Mouse (Mus musculus) liver, embryonic 15.5 days (tissue): ENCODE measurements around the gene Rac1. TPM values are rescaled to one million over a fixed set of nuclear protein-coding genes. Genes with fewer than 3 reads are reported as not detected.

ENCODE experiments used
- ATAC-seq: fragments of 200-750 bp; cut with Nextera tagmentation; 2 replicates; pipeline ENCODE4 v1.8.0; 2017; ENCODE audit warnings: moderate number of reproducible peaks, mild to moderate bottlenecking, moderate library complexity; ENCODE audit not compliant: insufficient read depth
- H3K27ac ChIP-seq: fragments of 300-500 bp; sonication (generic); replicated peaks from 2 replicates; pipeline ENCODE4 v1.5.1; 2015; ENCODE audit warnings: mild to moderate bottlenecking, inconsistent platforms
- H3K27me3 ChIP-seq: fragments of 300-500 bp; sonication (generic); 2 replicates; pipeline ENCODE4 v1.6.1; 2015; ENCODE audit warnings: mild to moderate bottlenecking, inconsistent platforms
- H3K36me3 ChIP-seq: fragments of 300-500 bp; sonication (generic); replicated peaks from 2 replicates; pipeline ENCODE4 v1.6.1; 2015; ENCODE audit warnings: moderate library complexity, mild to moderate bottlenecking, inconsistent platforms
- H3K4me1 ChIP-seq: fragments of 300-500 bp; sonication (generic); replicated peaks from 2 replicates; pipeline ENCODE4 v1.6.1; 2015; ENCODE audit warnings: inconsistent platforms
- H3K4me2 ChIP-seq: fragments of 300-500 bp; sonication (generic); 2 replicates; pipeline ENCODE4 v1.6.1; 2015; ENCODE audit warnings: moderate library complexity, mild to moderate bottlenecking, inconsistent platforms
- H3K4me3 ChIP-seq: fragments of 300-500 bp; sonication (generic); replicated peaks from 2 replicates; pipeline ENCODE4 v1.5.1; 2015; ENCODE audit warnings: mild to moderate bottlenecking, inconsistent platforms
- H3K9ac ChIP-seq: fragments of 300-500 bp; sonication (generic); 2 replicates; pipeline ENCODE4 v1.6.1; 2015; ENCODE audit warnings: moderate library complexity, mild to moderate bottlenecking, inconsistent platforms
- H3K9me3 ChIP-seq: fragments of 300-500 bp; sonication (generic); replicated peaks from 2 replicates; pipeline ENCODE4 v1.6.1; 2016; ENCODE audit warnings: inconsistent platforms
- WGBS: fragments of 180-500 bp; shearing (Covaris S2); methylation state at CpG from one replicate; pipeline ENCODE4 v1.1.7; 2015; ENCODE audit warnings: mixed read lengths; ENCODE audit not compliant: insufficient replicate concordance; 5-methylcytosine and 5-hydroxymethylcytosine counted together
- polyA plus RNA-seq: library from polyadenylated mRNA; unstranded; fragments of >200 nt; fragmentation: Nextera tagmentation; extraction: Ambion mirVana; gene quantifications from 2 replicates; pipeline ENCODE4 v1.2.1, GENCODE M21; 2015

Rac1 gene
- polyA plus RNA-seq, 1 experiment from 2014 or later: 162 TPM

DNA sequence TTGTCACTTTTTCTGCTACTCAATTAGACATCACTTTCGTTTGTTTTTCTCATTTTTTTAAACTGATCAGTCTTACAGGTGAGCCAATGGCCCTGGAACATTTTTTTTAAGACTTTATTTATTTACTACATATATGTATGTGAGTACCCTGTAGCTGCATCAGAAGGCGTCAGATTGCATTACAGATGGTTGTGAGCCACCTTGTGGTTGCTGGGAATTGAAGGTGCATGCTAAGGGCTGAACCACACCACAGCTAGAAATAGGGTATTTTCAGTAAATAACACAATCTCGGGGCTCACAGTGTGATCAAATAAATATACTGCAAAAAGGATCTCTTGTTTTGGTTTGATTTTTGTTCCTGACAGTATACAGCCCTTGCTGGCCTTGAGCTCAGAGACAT is 30.4 kb downstream of the Rac1 start:
- Histone ChIP-seq H3K4me3 (no peak overlapping the region), H3K27ac (no peak overlapping the region), H3K9me3 (no peaks in the 10 kb centered on the region), H3K4me1 (no peaks in the 10 kb centered on the region; the same call in 1 of the 2 replicates), H3K36me3 (peaks cover 37% of the 10 kb centered on the region), H3K4me2 (no peak overlapping the region), H3K27me3 (no peaks in the 10 kb centered on the region), H3K9ac (no peak overlapping the region)
- 56% methylated on average over 3 of the region's 3 CpGs for WGBS
- no peak for ATAC-seq

DNA sequence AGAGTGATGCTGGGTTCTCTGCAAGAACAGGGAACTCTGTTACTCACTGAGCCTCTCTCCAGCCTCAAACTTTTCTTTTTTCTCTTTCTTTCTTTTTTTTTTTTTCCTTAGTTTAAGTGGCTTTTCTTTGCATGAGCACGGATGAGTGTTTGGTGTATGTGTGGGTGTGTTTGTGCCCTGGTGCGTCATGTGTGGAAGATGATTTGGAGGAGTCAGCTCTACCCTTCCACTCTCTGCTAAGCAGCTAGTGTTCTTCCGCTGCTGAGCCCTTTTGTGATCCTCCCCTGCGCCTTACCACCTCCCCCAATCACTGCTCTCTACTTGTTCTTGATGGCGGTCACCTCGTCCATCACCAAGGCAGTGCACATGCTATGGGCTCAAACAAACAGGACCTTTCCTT is 32.1 kb downstream of the Rac1 start:
- no peak for ATAC-seq
- Histone ChIP-seq H3K4me1 (no peaks in the 10 kb centered on the region; the same call in 1 of the 2 replicates), H3K9me3 (no peaks in the 10 kb centered on the region), H3K9ac (no peak overlapping the region), H3K27ac (no peak overlapping the region), H3K4me3 (no peak overlapping the region), H3K4me2 (no peak overlapping the region), H3K27me3 (no peaks in the 10 kb centered on the region), H3K36me3 (peaks cover 36% of the 10 kb centered on the region)
- WGBS: 85% methylated on average over 6 of the region's 6 CpGs

DNA sequence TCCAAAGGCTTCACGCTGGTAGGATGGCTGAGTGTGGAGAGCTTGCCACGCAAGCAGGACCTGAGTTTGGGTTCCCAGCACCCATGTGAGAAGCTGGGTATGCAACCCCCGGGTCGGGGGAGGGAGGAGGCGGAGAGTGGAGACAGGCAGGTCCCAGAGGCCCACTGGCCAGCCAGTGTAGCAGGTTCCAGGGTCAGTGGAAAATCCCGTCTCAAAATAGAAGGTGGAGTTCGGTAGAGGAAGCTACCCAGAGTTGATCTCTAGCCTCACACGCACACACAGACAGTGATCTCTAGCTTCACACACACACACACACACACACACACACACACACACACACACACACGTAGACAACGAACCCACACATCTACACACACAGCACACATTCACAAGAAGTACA is 34.7 kb downstream of the Rac1 start:
- Histone ChIP-seq H3K36me3 (peaks cover 58% of the 10 kb centered on the region), H3K4me3 (no peak overlapping the region), H3K4me2 (no peak overlapping the region), H3K4me1 (no peaks in the 10 kb centered on the region), H3K27ac (no peak overlapping the region), H3K27me3 (no peaks in the 10 kb centered on the region), H3K9me3 (no peaks in the 10 kb centered on the region), H3K9ac (no peak overlapping the region)
- no peak for ATAC-seq
- 82% methylated on average over 10 of the region's 10 CpGs for WGBS

DNA sequence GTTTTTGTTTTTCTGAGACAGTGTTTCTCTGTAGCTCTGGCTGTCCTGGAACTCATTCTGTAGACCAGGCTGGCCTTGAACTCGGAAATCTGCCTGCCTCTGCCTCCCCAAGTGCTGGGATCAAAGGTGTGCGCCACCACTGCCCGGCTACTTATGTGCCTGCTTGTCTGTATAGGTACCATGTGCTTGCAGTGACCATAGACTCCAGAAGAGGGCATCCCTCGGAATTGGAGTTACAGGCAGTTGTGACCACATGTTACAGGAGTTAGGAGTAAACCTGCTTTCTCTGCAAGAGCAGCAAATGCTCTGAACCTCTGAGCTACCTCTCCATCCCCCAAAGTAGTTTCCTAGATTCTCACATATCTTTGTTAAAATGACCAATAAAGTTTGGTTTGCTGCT is 36.1 kb downstream of the Rac1 start:
- Histone ChIP-seq H3K36me3 (peaks cover 72% of the 10 kb centered on the region), H3K4me2 (no peak overlapping the region), H3K27ac (no peak overlapping the region), H3K9ac (no peak overlapping the region), H3K27me3 (no peaks in the 10 kb centered on the region), H3K9me3 (no peaks in the 10 kb centered on the region), H3K4me3 (no peak overlapping the region), H3K4me1 (no peaks in the 10 kb centered on the region)
- 75% methylated on average over 4 of the region's 4 CpGs for WGBS
- ATAC-seq: no peak

DNA sequence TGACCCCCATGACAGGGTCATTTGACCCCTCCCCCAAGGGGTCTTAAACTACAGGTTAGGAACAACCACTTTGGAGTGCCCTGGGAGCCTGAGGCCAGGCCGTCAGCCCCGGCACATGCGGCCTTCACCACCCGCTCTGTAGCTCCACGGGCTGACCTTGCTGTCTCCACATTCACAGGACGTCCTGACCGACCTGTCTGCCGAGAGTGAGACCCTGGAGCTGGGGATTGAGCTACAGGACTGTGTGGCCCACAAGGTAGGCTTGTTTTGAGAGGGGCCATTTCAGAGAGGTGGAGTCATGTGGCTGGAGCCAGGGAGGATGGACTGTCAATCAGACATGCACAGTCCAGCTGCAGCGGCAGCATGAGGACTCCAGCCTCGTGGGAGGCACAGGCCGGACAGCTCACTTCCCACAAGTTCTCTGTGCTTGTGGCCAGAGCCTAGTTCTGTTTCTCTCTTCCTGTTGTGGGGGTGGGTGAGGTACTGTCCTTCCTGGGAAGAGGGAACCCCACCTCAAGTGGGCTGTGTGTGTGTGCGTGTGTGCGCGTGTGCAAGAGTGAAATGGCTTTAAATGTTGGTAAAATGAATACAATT is 38.0 kb downstream of the Rac1 start:
- H3K36me3 ChIP-seq: peaks cover 70% of the 10 kb centered on the region
- 69% methylated on average over 14 of the region's 14 CpGs for WGBS
- H3K9ac ChIP-seq: no peak overlapping the region
- H3K27me3 ChIP-seq: no peaks in the 10 kb centered on the region
- H3K4me2 ChIP-seq: no peak overlapping the region
- no peak for ATAC-seq
- H3K4me3 ChIP-seq: no peak overlapping the region
- H3K9me3 ChIP-seq: no peaks in the 10 kb centered on the region
- H3K27ac ChIP-seq: 0 out of 2 replicates have a peak overlapping the region, but pooled peaks have one; percentile 41
- H3K4me1 ChIP-seq: no peaks in the 10 kb centered on the region

DNA sequence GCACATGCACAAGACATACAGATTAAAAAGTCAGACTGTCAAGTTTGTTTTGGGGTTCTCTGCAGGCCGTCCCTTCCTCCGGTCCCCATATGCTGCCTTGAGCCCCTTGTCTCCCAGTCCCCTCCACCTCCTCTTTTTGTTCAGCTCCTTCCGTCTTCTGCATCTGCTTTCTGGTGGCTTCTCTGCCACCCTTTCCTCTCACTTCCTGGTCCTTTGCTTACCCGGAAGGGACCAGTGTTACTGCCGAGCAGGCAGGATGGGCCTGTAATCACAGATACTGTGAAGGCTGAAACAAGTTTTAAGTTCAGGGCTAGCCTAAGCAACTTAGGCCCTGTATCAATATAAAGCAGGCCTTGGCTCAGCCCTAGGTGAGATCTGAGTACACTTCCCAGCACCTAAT is 39.8 kb downstream of the Rac1 start:
- H3K4me2 ChIP-seq: no peak overlapping the region
- H3K27me3 ChIP-seq: no peaks in the 10 kb centered on the region
- ATAC-seq: no peak
- no peak overlapping the region for H3K4me3 ChIP-seq
- H3K36me3 ChIP-seq: peaks cover 73% of the 10 kb centered on the region
- no peak overlapping the region for H3K27ac ChIP-seq
- no peaks in the 10 kb centered on the region for H3K4me1 ChIP-seq
- no peaks in the 10 kb centered on the region for H3K9me3 ChIP-seq
- no peak overlapping the region for H3K9ac ChIP-seq
- whole genome bisulfite sequencing: 74% methylated on average over 5 of the region's 5 CpGs

DNA sequence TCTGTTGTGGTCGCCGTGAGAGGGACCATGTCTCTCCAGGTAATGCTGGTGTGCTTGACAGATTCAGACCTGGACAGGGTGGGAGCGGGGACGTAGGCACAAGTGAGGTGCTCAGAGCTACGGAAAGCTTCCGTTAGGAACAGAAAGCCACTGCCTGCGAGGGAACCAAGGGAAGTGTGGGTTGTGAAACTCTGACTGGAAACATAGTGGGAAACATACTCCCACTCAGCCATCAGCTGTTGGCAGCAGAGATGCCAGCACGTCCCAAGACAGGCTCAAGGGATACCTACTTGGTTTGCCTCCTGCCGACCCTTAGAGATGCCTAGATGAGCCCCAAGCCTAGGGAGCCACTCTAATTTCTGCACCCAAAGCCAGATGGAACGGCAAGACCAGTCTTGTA is 40.6 kb downstream of the Rac1 start:
- Histone ChIP-seq H3K27ac (no peak overlapping the region), H3K36me3 (peaks cover 81% of the 10 kb centered on the region), H3K4me1 (no peaks in the 10 kb centered on the region), H3K9me3 (no peaks in the 10 kb centered on the region), H3K9ac (no peak overlapping the region), H3K4me3 (no peak overlapping the region), H3K4me2 (no peak overlapping the region), H3K27me3 (no peaks in the 10 kb centered on the region)
- no peak for ATAC-seq
- 78% methylated on average over 10 of the region's 10 CpGs for WGBS

DNA sequence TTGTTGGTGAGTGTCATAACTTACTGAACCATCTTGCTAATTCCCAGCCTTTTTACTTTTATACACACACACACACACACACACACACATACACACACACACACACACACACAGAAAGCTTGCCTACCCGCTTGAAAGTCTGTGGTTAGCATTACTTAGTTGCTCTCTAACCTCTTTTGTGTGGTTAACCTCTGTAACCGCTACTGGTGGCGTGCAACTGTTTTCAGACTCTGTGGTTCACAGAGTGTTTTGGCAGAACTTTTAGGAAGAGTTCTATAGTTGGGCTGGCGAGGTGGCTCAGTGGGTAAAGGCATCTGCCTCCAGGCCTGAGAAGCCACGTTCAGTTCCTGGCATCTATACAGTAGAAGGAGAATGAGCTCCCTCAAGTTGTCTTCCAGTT is 42.9 kb downstream of the Rac1 start:
- no peak overlapping the region for H3K4me2 ChIP-seq
- peaks cover 79% of the 10 kb centered on the region for H3K36me3 ChIP-seq
- no peak overlapping the region for H3K27ac ChIP-seq
- no peaks in the 10 kb centered on the region for H3K4me1 ChIP-seq
- no peak for ATAC-seq
- no peak overlapping the region for H3K9ac ChIP-seq
- no peaks in the 10 kb centered on the region for H3K27me3 ChIP-seq
- 48% methylated on average over 5 of the region's 5 CpGs for WGBS
- no peaks in the 10 kb centered on the region for H3K9me3 ChIP-seq
- no peak overlapping the region for H3K4me3 ChIP-seq

DNA sequence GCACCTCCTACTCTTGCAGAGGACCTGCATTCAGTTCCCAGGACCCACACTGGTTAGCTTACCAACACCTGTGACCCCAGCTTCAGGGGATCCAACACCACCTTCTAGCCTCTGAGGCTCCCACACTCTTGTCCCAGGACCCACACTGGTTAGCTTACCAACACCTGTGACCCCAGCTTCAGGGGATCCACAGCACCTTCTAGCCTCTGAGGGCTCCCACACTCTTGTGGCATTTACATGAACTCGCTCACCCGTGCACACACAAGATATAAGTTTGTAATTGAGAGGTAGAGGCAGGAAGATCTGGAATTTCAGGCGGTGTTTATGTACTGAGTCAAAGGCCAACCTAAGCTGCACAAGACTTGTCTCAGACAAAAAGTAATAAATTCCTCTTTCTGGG is 49.9 kb downstream of the Rac1 start:
- 92% methylated on average over 3 of the region's 3 CpGs for WGBS
- Histone ChIP-seq H3K4me3 (no peak overlapping the region), H3K9ac (no peak overlapping the region), H3K9me3 (no peaks in the 10 kb centered on the region), H3K36me3 (peaks cover 84% of the 10 kb centered on the region), H3K4me2 (no peak overlapping the region), H3K27ac (no peak overlapping the region), H3K27me3 (no peaks in the 10 kb centered on the region), H3K4me1 (no peaks in the 10 kb centered on the region)
- no peak for ATAC-seq

DNA sequence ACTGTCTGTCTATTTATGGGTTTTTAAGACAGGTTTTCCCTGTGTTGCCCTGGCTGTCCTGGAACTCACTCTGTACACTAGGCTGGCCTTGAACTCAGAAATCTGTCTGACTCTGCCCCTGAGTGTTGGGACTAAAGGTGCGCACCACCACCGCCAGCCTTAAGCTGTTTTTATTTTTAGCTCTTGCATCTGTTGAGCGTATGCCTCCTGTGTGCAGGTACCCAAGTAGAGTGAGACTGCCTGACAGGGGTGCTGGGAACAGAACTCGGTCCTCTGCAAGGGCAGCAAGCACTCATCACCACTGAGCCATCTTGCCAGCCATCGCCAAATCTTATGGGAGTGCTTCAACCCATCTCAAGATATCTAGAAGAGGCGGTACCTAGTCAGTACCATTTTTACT is 51.8 kb downstream of the Rac1 start:
- Histone ChIP-seq H3K4me1 (0 out of 2 replicates have a peak, but pooled peaks cover 2% of the 10 kb centered on the region), H3K36me3 (peaks cover 82% of the 10 kb centered on the region), H3K9me3 (no peaks in the 10 kb centered on the region), H3K9ac (no peak overlapping the region), H3K27me3 (no peaks in the 10 kb centered on the region), H3K27ac (no peak overlapping the region), H3K4me3 (no peak overlapping the region), H3K4me2 (no peak overlapping the region)
- ATAC-seq: no peak
- 87% methylated on average over 6 of the region's 6 CpGs for WGBS

DNA sequence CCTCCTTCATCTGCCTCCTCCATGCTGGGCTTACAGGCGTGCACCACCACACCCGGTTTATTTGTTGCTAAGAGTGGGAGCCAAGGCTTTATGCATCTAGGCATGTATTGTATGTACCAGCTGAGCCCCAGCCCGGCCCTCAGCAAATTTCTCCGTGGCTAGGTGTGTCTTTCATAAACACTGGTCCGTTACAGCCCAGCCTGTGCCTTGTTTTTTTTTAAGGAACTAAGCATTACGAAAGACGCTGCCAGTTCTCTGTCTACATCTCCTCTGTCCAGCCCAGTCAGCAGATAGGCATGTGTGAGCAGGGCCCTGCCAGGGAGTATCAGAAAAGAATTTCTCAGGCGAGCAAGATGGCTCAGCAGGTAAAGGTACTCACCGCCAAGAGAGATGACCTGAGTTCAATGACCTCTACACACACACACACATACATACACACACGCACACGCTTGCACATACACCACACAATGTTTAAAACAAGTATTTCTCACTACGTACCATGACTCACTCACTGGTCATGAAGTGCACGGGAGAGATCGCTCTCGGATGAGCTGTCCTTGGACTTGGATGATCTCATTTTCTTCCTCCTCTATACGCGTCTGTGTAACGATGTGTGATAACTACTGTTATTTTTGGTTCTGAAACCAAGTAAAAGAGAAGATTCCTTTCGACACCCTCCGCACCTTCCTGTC is 52.5 kb downstream of the Rac1 start:
- Histone ChIP-seq H3K4me3 (no peak overlapping the region), H3K27ac (no peak overlapping the region), H3K27me3 (no peaks in the 10 kb centered on the region), H3K9me3 (no peaks in the 10 kb centered on the region), H3K4me1 (0 out of 2 replicates have a peak, but pooled peaks cover 5% of the 10 kb centered on the region), H3K4me2 (no peak overlapping the region), H3K9ac (no peak overlapping the region), H3K36me3 (peaks cover 82% of the 10 kb centered on the region)
- 77% methylated on average over 20 of the region's 20 CpGs for WGBS
- no peak; the same call in 1 of the 2 replicates for ATAC-seq
